Mouse (Mus musculus) ES-Bruce4 (cell line): ENCODE data around the gene Hadha. TPM values are rescaled to one million over a fixed set of nuclear protein-coding genes. Genes with fewer than 3 reads are reported as not detected.

Experiments used
- H3K27ac ChIP-seq: 2 replicates; pipeline ENCODE4 v1.5.1; 2012; ENCODE audit warnings: low read length, inconsistent platforms; ENCODE audit not compliant: insufficient read depth
- H3K27me3 ChIP-seq: 2 replicates; pipeline ENCODE4 v1.6.1; 2012; ENCODE audit warnings: mild to moderate bottlenecking, low read length, inconsistent platforms; ENCODE audit not compliant: control insufficient read depth, poor library complexity, insufficient read depth, severe bottlenecking
- H3K36me3 ChIP-seq: 2 replicates; pipeline ENCODE4 v1.6.1; 2012; ENCODE audit warnings: inconsistent platforms, mild to moderate bottlenecking, low read length, moderate library complexity; ENCODE audit not compliant: control insufficient read depth, poor library complexity, insufficient read depth, severe bottlenecking
- H3K4me1 ChIP-seq: one replicate; pipeline ENCODE4 v1.8.1; 2011; ENCODE audit warnings: low read length; ENCODE audit not compliant: control insufficient read depth, insufficient read depth
- H3K4me3 ChIP-seq: 2 replicates; pipeline ENCODE4 v1.5.1; 2011; ENCODE audit warnings: low read depth, mild to moderate bottlenecking, low read length
- H3K9ac ChIP-seq: 2 replicates; pipeline ENCODE4 v1.6.1; 2012; ENCODE audit warnings: low read depth, mild to moderate bottlenecking, inconsistent platforms; ENCODE audit not compliant: poor library complexity, severe bottlenecking
- H3K9me3 ChIP-seq: replicated peaks from 2 replicates; pipeline ENCODE4 v1.6.1; 2012; ENCODE audit warnings: mild to moderate bottlenecking, low read length, inconsistent platforms; ENCODE audit not compliant: control insufficient read depth, poor library complexity, insufficient read depth, severe bottlenecking
- CTCF ChIP-seq: IDR thresholded peaks from one replicate; pipeline ENCODE4 v1.8.1; 2011; ENCODE audit warnings: low read depth, low read length
- EP300 ChIP-seq: IDR thresholded peaks from 2 replicates; pipeline ENCODE4 v1.6.1; 2011; ENCODE audit warnings: low read depth, low read length; ENCODE audit not compliant: insufficient read depth
- POLR2A ChIP-seq: IDR thresholded peaks from one replicate; pipeline ENCODE4 v1.8.1; 2011; ENCODE audit warnings: low read length; ENCODE audit not compliant: insufficient read depth
- polyA plus RNA-seq: library from polyadenylated mRNA; stranded (reverse); fragments of >200 nt; gene quantifications from 2 replicates; pipeline ENCODE4 v1.2.4, GENCODE M21; 2011; ENCODE audit warnings: low read depth; ENCODE audit not compliant: missing spikeins, insufficient read depth, insufficient read length

Hadha gene
- polyA plus RNA-seq, 1 experiment: 59.3 TPM

- no peaks in the 10 kb centered on the region for H3K9me3 ChIP-seq
- TF ChIP-seq POLR2A (no peak), EP300 (no peak), CTCF (no peak)
These were observed 15.5 kb upstream of the Hadha start for GRCm38 (mm10) chr5:30170303-30170940.

GRCm38 (mm10) chr5:30165234-30165946 is 10.4 kb upstream of the Hadha start:
- TF ChIP-seq CTCF (no peak), POLR2A (no peak), EP300 (no peak)
- no peak overlapping the region for H3K9ac ChIP-seq

More at GRCm38 (mm10) chr5:30170303-30170940, 15.5 kb upstream of the Hadha start:
- Histone ChIP-seq H3K36me3 (peaks cover 11% of the 10 kb centered on the region), H3K9ac (no peak overlapping the region), H3K27ac (no peak overlapping the region), H3K27me3 (no peaks in the 10 kb centered on the region), H3K4me3 (no peak overlapping the region), H3K4me1 (peaks cover 1% of the 10 kb centered on the region)

GRCm38 (mm10) chr5:30162339-30162738 is 7.4 kb upstream of the Hadha start:
- no peak overlapping the region for H3K27ac ChIP-seq
- H3K9ac ChIP-seq: no peak overlapping the region
- TF ChIP-seq EP300 (no peak), CTCF (no peak), POLR2A (no peak)
- H3K4me3 ChIP-seq: no peak overlapping the region
- H3K4me1 ChIP-seq: no peaks in the 10 kb centered on the region
- no peaks in the 10 kb centered on the region for H3K36me3 ChIP-seq
- H3K9me3 ChIP-seq: no peaks in the 10 kb centered on the region
- no peaks in the 10 kb centered on the region for H3K27me3 ChIP-seq

More at GRCm38 (mm10) chr5:30165234-30165946, 10.4 kb upstream of the Hadha start:
- Histone ChIP-seq H3K4me1 (no peaks in the 10 kb centered on the region), H3K36me3 (peaks cover 8% of the 10 kb centered on the region), H3K4me3 (no peak overlapping the region), H3K27me3 (no peaks in the 10 kb centered on the region), H3K9me3 (no peaks in the 10 kb centered on the region), H3K27ac (no peak overlapping the region)

GRCm38 (mm10) chr5:30161836-30162235 is 6.9 kb upstream of the Hadha start:
- no peak overlapping the region for H3K27ac ChIP-seq
- no peak overlapping the region for H3K9ac ChIP-seq
- H3K9me3 ChIP-seq: no peaks in the 10 kb centered on the region
- no peaks in the 10 kb centered on the region for H3K4me1 ChIP-seq
- no peaks in the 10 kb centered on the region for H3K36me3 ChIP-seq
- H3K4me3 ChIP-seq: no peak overlapping the region
- TF ChIP-seq EP300 (no peak), POLR2A (no peak), CTCF (no peak)
- H3K27me3 ChIP-seq: no peaks in the 10 kb centered on the region

- no peaks in the 10 kb centered on the region for H3K4me1 ChIP-seq
- H3K27ac ChIP-seq: no peak overlapping the region
- H3K27me3 ChIP-seq: no peaks in the 10 kb centered on the region
- TF ChIP-seq CTCF (no peak), EP300 (no peak), POLR2A (no peak)
- no peak overlapping the region for H3K9ac ChIP-seq
- H3K9me3 ChIP-seq: no peaks in the 10 kb centered on the region
- no peaks in the 10 kb centered on the region for H3K36me3 ChIP-seq
- H3K4me3 ChIP-seq: no peak overlapping the region
These were observed 4.6 kb upstream of the Hadha start for GRCm38 (mm10) chr5:30159601-30160000.

GRCm38 (mm10) chr5:30155821-30156629 is 1.1 kb upstream of the Hadha start:
- Histone ChIP-seq H3K4me1 (no peaks in the 10 kb centered on the region), H3K27ac (no peak overlapping the region), H3K27me3 (no peaks in the 10 kb centered on the region), H3K9ac (peak overlapping the region; percentile 59), H3K9me3 (no peaks in the 10 kb centered on the region), H3K4me3 (peak overlapping the region; percentile 97), H3K36me3 (no peaks in the 10 kb centered on the region)
- TF ChIP-seq CTCF (no peak), POLR2A (no peak), EP300 (no peak)
